Mouse (Mus musculus) liver, embryonic 11.5 days (tissue): Measurements from ENCODE around the gene Gba. TPM values are rescaled to one million over a fixed set of nuclear protein-coding genes. Genes with fewer than 3 reads are reported as not detected.

ENCODE experiments used
- ATAC-seq: fragments of 200-750 bp; cut with Nextera tagmentation; replicated peaks from 2 replicates; pipeline ENCODE4 v1.8.0; 2017; ENCODE audit warnings: moderate number of reproducible peaks, mild to moderate bottlenecking, moderate TSS enrichment, moderate library complexity; ENCODE audit not compliant: low FRiP score
- DNase-seq: peaks from one replicate; pipeline ENCODE4 v3.0.0-alpha.2; 2017; ENCODE audit warnings: low spot score
- H3K27ac ChIP-seq: fragments of 300-500 bp; sonication (generic); 2 replicates; pipeline ENCODE4 v1.5.1; 2014; ENCODE audit warnings: mild to moderate bottlenecking, low read depth, low read length, control low read depth
- H3K27me3 ChIP-seq: fragments of 300-500 bp; sonication (generic); replicated peaks from 2 replicates; pipeline ENCODE4 v1.6.1; 2014; ENCODE audit warnings: low read length, mixed read lengths; ENCODE audit not compliant: control insufficient read depth, insufficient read depth
- H3K36me3 ChIP-seq: fragments of 300-500 bp; sonication (generic); 2 replicates; pipeline ENCODE4 v1.6.1; 2014; ENCODE audit warnings: mild to moderate bottlenecking, low read length, moderate library complexity, mixed read lengths; ENCODE audit not compliant: control insufficient read depth, insufficient read depth
- H3K4me1 ChIP-seq: fragments of 300-500 bp; sonication (generic); replicated peaks from 2 replicates; pipeline ENCODE4 v1.6.1; 2014; ENCODE audit warnings: low read length, mixed read lengths; ENCODE audit not compliant: control insufficient read depth, insufficient read depth
- H3K4me2 ChIP-seq: fragments of 300-500 bp; sonication (generic); 2 replicates; pipeline ENCODE4 v1.6.1; 2014; ENCODE audit warnings: mild to moderate bottlenecking, control low read depth, moderate library complexity
- H3K4me3 ChIP-seq: fragments of 300-500 bp; sonication (generic); 2 replicates; pipeline ENCODE4 v1.5.1; 2014; ENCODE audit warnings: low read depth, low read length, control low read depth
- H3K9ac ChIP-seq: fragments of 300-500 bp; sonication (generic); 2 replicates; pipeline ENCODE4 v1.6.1; 2014; ENCODE audit warnings: low read depth, low read length, control low read depth
- H3K9me3 ChIP-seq: fragments of 300-500 bp; sonication (generic); 2 replicates; pipeline ENCODE4 v1.6.1; 2016; ENCODE audit warnings: low read length, inconsistent platforms, mixed read lengths; ENCODE audit not compliant: control insufficient read depth
- WGBS: fragments of 180-500 bp; shearing (Covaris S2); extraction: QIAGEN DNeasy Blood & Tissue Kit; methylation state at CpG from one replicate; pipeline ENCODE4 v1.1.7; 2014; 5-methylcytosine and 5-hydroxymethylcytosine counted together
- polyA plus RNA-seq: library from polyadenylated mRNA; unstranded; fragments of >200 nt; fragmentation: Nextera tagmentation; extraction: Ambion mirVana; gene quantifications from 2 replicates; pipeline ENCODE4 v1.2.1, GENCODE M21; 2014

Gene Gba
- polyA plus RNA-seq, 1 experiment from 2014 or later = 38.5 TPM

DNA sequence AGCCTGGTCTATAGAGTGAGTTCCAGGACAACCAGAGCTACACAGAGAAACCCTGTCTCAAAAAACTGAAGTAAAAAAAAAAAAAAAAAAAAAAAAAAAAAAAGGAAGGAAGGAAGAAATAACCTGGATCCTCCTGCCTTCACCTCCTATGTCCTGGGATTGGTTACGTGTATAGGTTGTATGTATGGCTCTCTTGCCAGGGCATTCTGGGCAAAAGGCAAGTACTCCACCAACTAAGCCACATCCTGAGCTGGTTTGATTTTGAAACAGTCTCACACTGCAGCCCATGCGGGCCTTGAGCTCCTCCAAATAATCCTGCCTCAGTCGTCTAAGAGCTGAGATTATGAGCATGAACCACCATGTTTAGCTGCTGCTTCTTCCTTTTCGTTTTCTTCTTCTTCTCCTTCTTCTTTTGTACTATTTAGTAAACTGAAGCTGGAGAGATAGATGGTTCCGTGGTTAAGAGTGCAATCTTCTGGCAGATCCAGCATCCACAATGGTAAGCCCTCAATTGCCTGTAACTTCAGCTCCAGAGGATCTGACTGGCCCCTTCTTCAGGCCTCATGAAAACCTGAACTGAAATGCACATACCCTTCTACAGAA is 39.0 kb upstream of the Gba start:
- Histone ChIP-seq H3K27ac (peak overlapping the region; percentile 95; the same call in 1 of the 2 replicates), H3K27me3 (peaks cover 4% of the 10 kb centered on the region; the same call in 1 of the 2 replicates), H3K9me3 (no peaks in the 10 kb centered on the region), H3K9ac (peak overlapping the region; percentile 93), H3K4me2 (peak overlapping the region; percentile 82), H3K36me3 (peaks cover 14% of the 10 kb centered on the region), H3K4me1 (peaks cover 27% of the 10 kb centered on the region), H3K4me3 (peak overlapping the region; percentile 90)
- DNase-seq (no peak), ATAC-seq (no peak)
- 66% methylated on average over 5 of the region's 5 CpGs for WGBS

- Histone ChIP-seq H3K4me1 (peaks cover 19% of the 10 kb centered on the region), H3K27ac (peak within 1 kb of the TSS; percentile 95), H3K4me3 (peak within 1 kb of the TSS; percentile 90), H3K9ac (peak within 1 kb of the TSS; percentile 93), H3K9me3 (no peaks in the 10 kb centered on the region), H3K4me2 (peak within 1 kb of the TSS; percentile 82), H3K36me3 (peaks cover 23% of the 10 kb centered on the region), H3K27me3 (no peaks in the 10 kb centered on the region)
- DNase-seq = peak; percentile 97
- WGBS = under 1% methylated on average over 78 of the region's 79 CpGs
- peak; percentile 97 for ATAC-seq
These were observed 38.0 kb upstream of the Gba start, which contains the start of gene Clk2 for GRCm38 (mm10) chr3:89164506-89165267. Clk2 (plus strand) TSS chr3:89164795.

DNA sequence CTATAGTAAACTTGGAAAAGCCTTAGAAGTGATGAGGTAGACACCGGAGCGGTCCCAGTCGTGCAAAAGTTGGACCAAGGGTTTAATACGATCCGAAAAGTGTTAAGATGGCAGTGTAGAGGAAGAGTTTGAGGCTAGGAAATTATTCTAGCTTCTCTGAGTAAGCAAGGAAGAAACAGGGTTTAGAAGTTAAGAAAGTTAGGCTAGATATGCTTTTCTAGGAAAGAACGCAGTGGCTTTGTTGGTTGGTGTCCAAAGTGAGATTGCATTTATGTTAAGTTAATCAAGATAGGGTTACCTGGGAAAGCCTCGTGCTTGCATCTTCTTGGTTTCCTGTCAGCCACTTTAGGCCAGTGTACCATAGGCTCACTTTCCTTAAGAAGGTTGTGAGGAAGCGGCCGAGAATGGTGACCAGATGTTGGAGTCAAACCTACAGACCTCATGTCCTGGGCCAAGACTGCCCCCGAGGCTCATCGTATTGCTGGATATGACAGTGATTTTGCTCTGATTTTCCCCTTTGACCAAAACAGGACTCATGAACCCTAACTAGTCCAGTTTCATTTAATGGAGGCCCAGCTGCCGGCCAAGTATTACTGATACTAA is 37.4 kb upstream of the Gba start:
- H3K27ac ChIP-seq = peak overlapping the region; percentile 95
- no peaks in the 10 kb centered on the region for H3K9me3 ChIP-seq
- peak overlapping the region; percentile 82 for H3K4me2 ChIP-seq
- DNase-seq = no peak
- ATAC-seq = 0 out of 2 replicates have a peak, but pooled peaks have one; percentile 3
- H3K4me1 ChIP-seq = peaks cover 16% of the 10 kb centered on the region
- H3K36me3 ChIP-seq = peaks cover 30% of the 10 kb centered on the region
- WGBS = 19% methylated on average over 12 of the region's 12 CpGs
- peak overlapping the region; percentile 90 for H3K4me3 ChIP-seq
- peak overlapping the region; percentile 93 for H3K9ac ChIP-seq
- no peaks in the 10 kb centered on the region for H3K27me3 ChIP-seq

DNA sequence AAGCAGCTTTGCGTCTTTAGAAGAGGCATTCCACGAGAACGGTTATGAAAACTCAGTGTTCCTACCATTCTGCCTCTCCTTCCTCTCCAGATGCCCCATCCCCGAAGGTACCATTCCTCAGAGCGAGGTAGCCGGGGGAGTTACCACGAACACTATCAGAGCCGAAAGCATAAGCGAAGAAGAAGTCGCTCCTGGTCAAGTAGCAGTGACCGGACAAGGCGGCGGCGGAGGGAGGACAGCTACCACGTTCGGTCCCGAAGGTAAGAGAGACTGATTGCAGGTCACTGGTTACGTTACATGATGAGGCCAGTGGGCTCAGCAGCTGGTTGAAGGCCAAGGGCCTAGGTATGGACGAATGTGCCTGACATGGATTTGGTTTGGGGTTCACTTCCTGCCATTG is 35.8 kb upstream of the Gba start:
- peaks cover 16% of the 10 kb centered on the region for H3K4me1 ChIP-seq
- peaks cover 39% of the 10 kb centered on the region for H3K36me3 ChIP-seq
- H3K9me3 ChIP-seq = no peaks in the 10 kb centered on the region
- 95% methylated on average over 19 of the region's 19 CpGs for WGBS
- no peak overlapping the region for H3K4me3 ChIP-seq
- H3K4me2 ChIP-seq = peak overlapping the region; percentile 82; the same call in 1 of the 2 replicates
- H3K9ac ChIP-seq = no peak overlapping the region
- ATAC-seq (no peak), DNase-seq (no peak)
- H3K27me3 ChIP-seq = no peaks in the 10 kb centered on the region
- no peak overlapping the region for H3K27ac ChIP-seq

GRCm38 (mm10) chr3:89174844-89175243 is 27.9 kb upstream of the Gba start:
- WGBS = 90% methylated on average over 11 of the region's 11 CpGs
- Histone ChIP-seq H3K9me3 (no peaks in the 10 kb centered on the region), H3K4me3 (no peak overlapping the region), H3K27me3 (no peaks in the 10 kb centered on the region), H3K36me3 (peaks cover 61% of the 10 kb centered on the region), H3K9ac (no peak overlapping the region), H3K4me2 (no peak overlapping the region), H3K27ac (no peak overlapping the region), H3K4me1 (peaks cover 15% of the 10 kb centered on the region)
- no peak for DNase-seq
- no peak for ATAC-seq

GRCm38 (mm10) chr3:89175544-89175943 is 27.2 kb upstream of the Gba start:
- ATAC-seq (no peak), DNase-seq (no peak)
- H3K9me3 ChIP-seq = no peaks in the 10 kb centered on the region
- H3K27ac ChIP-seq = no peak overlapping the region
- H3K9ac ChIP-seq = no peak overlapping the region
- H3K27me3 ChIP-seq = no peaks in the 10 kb centered on the region
- H3K36me3 ChIP-seq = peaks cover 61% of the 10 kb centered on the region
- peaks cover 15% of the 10 kb centered on the region for H3K4me1 ChIP-seq
- no peak overlapping the region for H3K4me3 ChIP-seq
- WGBS = 89% methylated on average over 10 of the region's 10 CpGs
- no peak overlapping the region for H3K4me2 ChIP-seq

DNA sequence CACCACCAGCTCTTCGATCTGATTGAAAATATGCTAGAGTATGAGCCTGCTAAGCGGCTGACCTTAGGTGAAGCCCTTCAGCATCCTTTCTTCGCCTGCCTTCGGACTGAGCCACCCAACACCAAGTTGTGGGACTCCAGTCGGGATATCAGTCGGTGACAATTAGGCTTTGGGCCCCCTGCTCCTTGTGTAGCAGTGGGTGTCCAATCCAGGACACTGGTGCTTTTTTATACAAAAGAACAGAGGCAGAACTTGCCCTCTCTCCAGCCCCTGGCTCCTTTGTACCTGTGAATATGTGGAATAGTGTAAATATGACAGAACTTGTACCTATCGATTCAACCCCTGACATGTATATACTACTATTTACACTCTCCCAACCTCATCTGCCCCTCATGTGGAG is 26.3 kb upstream of the Gba start:
- Histone ChIP-seq H3K27ac (peak overlapping the region; percentile 41), H3K9me3 (no peaks in the 10 kb centered on the region), H3K4me3 (no peak overlapping the region), H3K4me2 (peak overlapping the region; percentile 48), H3K36me3 (peaks cover 65% of the 10 kb centered on the region), H3K27me3 (no peaks in the 10 kb centered on the region), H3K9ac (peak overlapping the region; percentile 35; the same call in 1 of the 2 replicates), H3K4me1 (peaks cover 15% of the 10 kb centered on the region)
- no peak for ATAC-seq
- DNase-seq = no peak
- WGBS = 84% methylated on average over 7 of the region's 7 CpGs

GRCm38 (mm10) chr3:89177242-89178106 is 25.3 kb upstream of the Gba start, which contains the start of gene Scamp3:
Scamp3 (plus strand) TSS chr3:89177473.
- Histone ChIP-seq H3K9ac (peak within 1 kb of the TSS; percentile 90), H3K36me3 (peaks cover 66% of the 10 kb centered on the region), H3K4me3 (peak within 1 kb of the TSS; percentile 84), H3K27me3 (no peaks in the 10 kb centered on the region), H3K4me2 (peak within 1 kb of the TSS; percentile 76), H3K27ac (peak within 1 kb of the TSS; percentile 75), H3K9me3 (no peaks in the 10 kb centered on the region), H3K4me1 (peaks cover 18% of the 10 kb centered on the region)
- WGBS = under 1% methylated on average over 43 of the region's 43 CpGs
- DNase-seq (peak; percentile 93), ATAC-seq (peak; percentile 92)
